Mouse (Mus musculus): ENCODE measurements around the gene Cpt2.

- TF ChIP-seq CTCF (IDR thresholded peaks at IDR 0.05; ENCODE audit: low read depth) (no peak), EP300 (IDR thresholded peaks at IDR 0.05; ENCODE audit: low read depth) (no peak)
Observed at GRCm38 (mm10) chr4:107899211-107899927, 24.0 kb downstream of the Cpt2 start.
